Mouse (Mus musculus): ENCODE measurements at regions not wholly inside any gene's neighbourhood (a gene's known extent, or its start where the extent isn't known, plus 50 kb on each side); places are given as distances from the start of the nearest gene placed in this dataset.
"Not testable (repeated sequence)": the region's sequence is repeated elsewhere in the genome, so short reads cannot be mapped to it uniquely, and the experiment has no call there.

GRCm38 (mm10) chr10:10177037-10177436, 276.2 kb upstream of the Stxbp5 start:
- TF ChIP-seq POLR2A (IDR thresholded peaks at IDR 0.05; ENCODE audit: borderline replicate concordance, control insufficient read depth, low read depth, low read length); CTCF (IDR thresholded peaks at IDR 0.05; ENCODE audit: control insufficient read depth, insufficient read depth, low read length): not testable (repeated sequence)

All from bone marrow, adult 2 months (tissue).